9 mouse cellular contexts compared by ENCODE assay signal in genomic region chr1:136141176-136141950, GRCm38 (mm10). TPM values are rescaled to one million over a fixed set of nuclear protein-coding genes. Genes with fewer than 3 reads are reported as not detected.
DNase-seq lines count a peak whose midpoint lies in the region; ATAC-seq lines count a peak whose summit lies in the region.
"Had no signal": no experiment of that assay in that cellular context is flagged by ENCODE, and none has a peak within 500 bp of the region (broad histone marks: within the 10 kb centered on the region; RNA-seq: fewer than 3 reads in every experiment).

No protein-coding gene starts in this region.

- H3K27ac ChIP-seq in forebrain, embryonic 10.5 days, result peak overlapping the region; percentile 45; the same call in 1 of the 2 replicates
- no peak overlapping the region for H3K27ac ChIP-seq in forebrain, embryonic 11.5 days (ENCODE audit: low read depth, low read length)
- no peak overlapping the region for H3K27ac ChIP-seq in liver, embryonic 16.5 days (ENCODE audit: low read length)
- H3K27ac ChIP-seq in intestine, embryonic 16.5 days (ENCODE audit: low read length), result no peak overlapping the region

- 86% methylated on average over 11 of the region's 11 CpGs for WGBS in forebrain, embryonic 10.5 days
- 86% methylated on average over 11 of the region's 11 CpGs for WGBS in forebrain, embryonic 11.5 days
- WGBS in liver, embryonic 16.5 days (ENCODE audit: insufficient replicate concordance), result 54% methylated on average over 11 of the region's 11 CpGs
- WGBS in intestine, embryonic 16.5 days, result 85% methylated on average over 11 of the region's 11 CpGs

- no peak overlapping the region for H3K4me3 ChIP-seq in forebrain, embryonic 10.5 days
- H3K4me3 ChIP-seq in forebrain, embryonic 11.5 days (ENCODE audit: low read depth, low read length), result no peak overlapping the region
- H3K4me3 ChIP-seq in liver, embryonic 16.5 days (ENCODE audit: low read depth, low read length), result no peak overlapping the region
- no peak overlapping the region for H3K4me3 ChIP-seq in intestine, embryonic 16.5 days (ENCODE audit: low read length)

- no peak overlapping the region for H3K4me2 ChIP-seq in forebrain, embryonic 11.5 days (ENCODE audit: low read depth, low read length, severe bottlenecking)
- 0 out of 2 replicates have a peak overlapping the region, but pooled peaks have one; percentile 96 for H3K4me2 ChIP-seq in liver, embryonic 16.5 days (ENCODE audit: low read depth, low read length)
- H3K4me2 ChIP-seq in intestine, embryonic 16.5 days (ENCODE audit: low read depth, low read length), result no peak overlapping the region

- DNase-seq in forebrain, embryonic 10.5 days (ENCODE audit: extremely low spot score, low spot score), result no peak
- no peak for DNase-seq in forebrain, embryonic 11.5 days (ENCODE audit: low spot score)
- peak; percentile 47 to 55 for DNase-seq in spleen, postnatal 36 days (ENCODE audit: low spot score in 2 of 2)
- no peak for DNase-seq in spleen, postnatal 14 days (ENCODE audit: low spot score in 2 of 2)
- peak; percentile 62 for DNase-seq in splenic B cell, adult 2 months (ENCODE audit: low read depth, low spot score)
- no peak for DNase-seq in urinary bladder, adult 18-20 months (ENCODE audit: low spot score in 2 of 2)

- H3K9me3 ChIP-seq in forebrain, embryonic 10.5 days, result no peaks in the 10 kb centered on the region
- no peaks in the 10 kb centered on the region for H3K9me3 ChIP-seq in forebrain, embryonic 11.5 days (ENCODE audit: control insufficient read depth, low read length)
- H3K9me3 ChIP-seq in liver, embryonic 16.5 days (replicated peaks; ENCODE audit: control insufficient read depth, low read length), result no peaks in the 10 kb centered on the region
- H3K9me3 ChIP-seq in intestine, embryonic 16.5 days (ENCODE audit: control insufficient read depth, low read length), result no peaks in the 10 kb centered on the region

- peaks cover 14% of the 10 kb centered on the region for H3K36me3 ChIP-seq in forebrain, embryonic 10.5 days (replicated peaks)
- H3K36me3 ChIP-seq in forebrain, embryonic 11.5 days (ENCODE audit: control insufficient read depth, insufficient read depth, low read length), result no peaks in the 10 kb centered on the region
- no peaks in the 10 kb centered on the region for H3K36me3 ChIP-seq in liver, embryonic 16.5 days (ENCODE audit: control insufficient read depth, insufficient read depth)
- peaks cover 3% of the 10 kb centered on the region for H3K36me3 ChIP-seq in splenic B cell, adult 2 months (ENCODE audit: control insufficient read depth, insufficient read depth, low read length, poor library complexity, severe bottlenecking)
- no peaks in the 10 kb centered on the region for H3K36me3 ChIP-seq in intestine, embryonic 16.5 days (ENCODE audit: control insufficient read depth, insufficient read depth, low read length)

- H3K27me3 ChIP-seq in forebrain, embryonic 10.5 days (ENCODE audit: poor library complexity, severe bottlenecking), result peaks cover 28% of the 10 kb centered on the region
- H3K27me3 ChIP-seq in forebrain, embryonic 11.5 days (ENCODE audit: control insufficient read depth, insufficient read depth, low read length), result no peaks in the 10 kb centered on the region
- H3K27me3 ChIP-seq in liver, embryonic 16.5 days (ENCODE audit: control insufficient read depth, insufficient read depth, low read depth, low read length), result no peaks in the 10 kb centered on the region
- no peaks in the 10 kb centered on the region for H3K27me3 ChIP-seq in splenic B cell, adult 2 months (ENCODE audit: control insufficient read depth, insufficient read depth, low read length, poor library complexity, severe bottlenecking)
- no peaks in the 10 kb centered on the region for H3K27me3 ChIP-seq in intestine, embryonic 16.5 days (replicated peaks; ENCODE audit: control insufficient read depth, insufficient read depth, low read length)

- peaks cover 81% of the 10 kb centered on the region for H3K4me1 ChIP-seq in forebrain, embryonic 10.5 days
- H3K4me1 ChIP-seq in forebrain, embryonic 11.5 days (replicated peaks; ENCODE audit: control insufficient read depth, insufficient read depth, low read length), result peaks cover 33% of the 10 kb centered on the region; the same call in 1 of the 2 replicates
- peaks cover 48% of the 10 kb centered on the region for H3K4me1 ChIP-seq in liver, embryonic 16.5 days (ENCODE audit: control insufficient read depth, low read depth, low read length)
- H3K4me1 ChIP-seq in intestine, embryonic 16.5 days (ENCODE audit: control insufficient read depth, insufficient read depth, low read length), result peaks cover 55% of the 10 kb centered on the region

- ATAC-seq in forebrain, embryonic 11.5 days (replicated peaks; ENCODE audit: low FRiP score), result no peak
- no peak for ATAC-seq in liver, embryonic 16.5 days (ENCODE audit: low read depth)
- ATAC-seq in intestine, embryonic 16.5 days, result no peak
- ATAC-seq: intestine, postnatal 0 days had no signal

- no peak overlapping the region for H3K9ac ChIP-seq in forebrain, embryonic 11.5 days (ENCODE audit: low read length)
- H3K9ac ChIP-seq in liver, embryonic 16.5 days (ENCODE audit: low read depth, low read length), result no peak overlapping the region
- H3K9ac ChIP-seq in intestine, embryonic 16.5 days (ENCODE audit: low read depth, low read length), result no peak overlapping the region

RNA-seq across cellular contexts. Expression of gene Kif21b, which starts 10.2 kb away (rescaled TPM):
- 5.8 and 8.8 TPM in 2 replicates for polyA plus RNA-seq in forebrain, embryonic 10.5 days (2016; fragmentation: Nextera tagmentation; extraction: Ambion mirVana)
- 16.4 and 19.1 TPM in 2 replicates for polyA plus RNA-seq in forebrain, embryonic 11.5 days (2014; fragmentation: Nextera tagmentation; extraction: Ambion mirVana)
- polyA plus RNA-seq in liver, embryonic 16.5 days (2015; fragmentation: Nextera tagmentation; extraction: Ambion mirVana), result 1.3 TPM in 2 replicates
- 4.3 and 4.8 TPM in 2 replicates for polyA plus RNA-seq in intestine, embryonic 16.5 days (2015; fragmentation: Nextera tagmentation; extraction: Ambion mirVana)

Comparison
In these comparisons a context has a peak if more than half of its experiments do, and no peak if none do; other contexts are left out.
1. DNase-seq: peak in spleen, postnatal 36 days (2 of 2) and splenic B cell, adult 2 months (single experiment); none in forebrain, embryonic 10.5 days (single experiment), forebrain, embryonic 11.5 days (single experiment), spleen, postnatal 14 days (0 of 2) and urinary bladder, adult 18-20 months (0 of 2).